26 mouse cellular contexts compared by ENCODE assay signal in genomic region chr6:108258631-108259030, GRCm38 (mm10). TPM values are rescaled to one million over a fixed set of nuclear protein-coding genes. Genes with fewer than 3 reads are reported as not detected.
A peak's percentile ranks its signal among the peaks of the same experiment; 100 is the strongest.
DNase-seq lines count a peak whose midpoint lies in the region; ATAC-seq and TF ChIP-seq lines count a peak whose summit lies in the region.
"Had no signal": no experiment of that assay in that cellular context is flagged by ENCODE, and none has a peak within 500 bp of the region (broad histone marks: within the 10 kb centered on the region; RNA-seq: fewer than 3 reads in every experiment).

No protein-coding gene starts in this region.

- no peak for ATAC-seq in forebrain, postnatal 0 days
- ATAC-seq in hindbrain, embryonic 16.5 days, result no peak
- ATAC-seq: activated CD4-positive, CD25-positive, alpha-beta regulatory T cell, adult 4 months; forebrain, embryonic 14.5 days; hindbrain, postnatal 0 days; inflammation-experienced regulatory T-cells, adult 6 months; intestine, embryonic 16.5 days; Patski had no signal

- no peaks in the 10 kb centered on the region for H3K27me3 ChIP-seq in forebrain, embryonic 10.5 days (ENCODE audit: poor library complexity, severe bottlenecking)
- no peaks in the 10 kb centered on the region for H3K27me3 ChIP-seq in forebrain, postnatal 0 days (ENCODE audit: insufficient read depth, low read length)
- H3K27me3 ChIP-seq in hindbrain, embryonic 10.5 days (ENCODE audit: insufficient read depth, poor library complexity, severe bottlenecking), result no peaks in the 10 kb centered on the region
- no peaks in the 10 kb centered on the region for H3K27me3 ChIP-seq in hindbrain, embryonic 16.5 days (replicated peaks; ENCODE audit: control insufficient read depth, insufficient read depth, low read length)
- H3K27me3 ChIP-seq in CH12.LX (replicated peaks), result no peaks in the 10 kb centered on the region
- H3K27me3 ChIP-seq: heart, embryonic 12.5 days; hindbrain, embryonic 13.5 days; Patski had no signal

- TF ChIP-seq POLR2A in CH12.LX (IDR thresholded peaks at IDR 0.05; ENCODE audit: low read depth, low read length), result no peak

- peaks cover 52% of the 10 kb centered on the region for H3K4me1 ChIP-seq in forebrain, embryonic 10.5 days
- no peaks in the 10 kb centered on the region for H3K4me1 ChIP-seq in forebrain, postnatal 0 days (ENCODE audit: insufficient read depth)
- H3K4me1 ChIP-seq in hindbrain, embryonic 10.5 days (replicated peaks), result peaks cover 34% of the 10 kb centered on the region
- no peaks in the 10 kb centered on the region for H3K4me1 ChIP-seq in hindbrain, embryonic 16.5 days (ENCODE audit: control insufficient read depth, insufficient read depth, low read depth, low read length)
- H3K4me1 ChIP-seq in CH12.LX (ENCODE audit: control insufficient read depth in 1 of 2, insufficient read depth in 2 of 2), result peaks cover 13 to 74% of the 10 kb centered on the region in 2 experiments; a peak in 3 of 4 replicates
- H3K4me1 ChIP-seq in ES-E14 (ENCODE audit: control insufficient read depth in 2 of 2, insufficient read depth in 2 of 2, low read length in 2 of 2, poor library complexity in 1 of 2), result peaks cover 5 to 13% of the 10 kb centered on the region in 2 experiments; a peak in 2 of 4 replicates
- H3K4me1 ChIP-seq: hindbrain, embryonic 13.5 days had no signal

- intact Hi-C loops in left cerebral cortex, postnatal 10 days (cut with DNase I), result no loop called here

- H3K79me2 ChIP-seq in CH12.LX (replicated peaks; ENCODE audit: control insufficient read depth, extremely low read depth, insufficient read depth, poor library complexity, severe bottlenecking), result peaks cover 49% of the 10 kb centered on the region

- no peaks in the 10 kb centered on the region for H3K9me3 ChIP-seq in forebrain, embryonic 10.5 days
- H3K9me3 ChIP-seq in forebrain, postnatal 0 days (ENCODE audit: low read length), result no peaks in the 10 kb centered on the region
- no peaks in the 10 kb centered on the region for H3K9me3 ChIP-seq in hindbrain, embryonic 10.5 days
- no peaks in the 10 kb centered on the region for H3K9me3 ChIP-seq in hindbrain, embryonic 16.5 days (ENCODE audit: control insufficient read depth, low read length)
- H3K9me3 ChIP-seq in CH12.LX (replicated peaks; ENCODE audit: low read length) (no peaks in the 10 kb centered on the region), ES-E14 (ENCODE audit: control insufficient read depth, insufficient read depth, low read depth, low read length) (no peaks in the 10 kb centered on the region)
- H3K9me3 ChIP-seq: G1E; heart, embryonic 12.5 days; hindbrain, embryonic 13.5 days had no signal

- no peak overlapping the region for H3K9ac ChIP-seq in forebrain, postnatal 0 days
- H3K9ac ChIP-seq in hindbrain, embryonic 16.5 days (ENCODE audit: low read depth, low read length), result no peak overlapping the region
- H3K9ac ChIP-seq in CH12.LX (ENCODE audit: insufficient read depth, low read depth), result no peak overlapping the region
- H3K9ac ChIP-seq in ES-E14 (ENCODE audit: insufficient read depth, low read depth, low read length, poor library complexity, severe bottlenecking), result no peak overlapping the region
- H3K9ac ChIP-seq: heart, embryonic 12.5 days; hindbrain, embryonic 13.5 days had no signal

- TF ChIP-seq CTCF in forebrain, postnatal 0 days (IDR thresholded peaks at IDR 0.05; ENCODE audit: low read depth), result no peak
- no peak for TF ChIP-seq CTCF in CH12.LX (conservative IDR thresholded peaks at IDR 0.05 in 1 of 2, IDR thresholded peaks at IDR 0.05 in 1 of 2; ENCODE audit: low read depth in 2 of 2, low read length in 2 of 2)

- no peak for TF ChIP-seq RAD21 in CH12.LX (IDR thresholded peaks at IDR 0.05; ENCODE audit: low read depth, low read length)

- no peak overlapping the region for H3K4me3 ChIP-seq in forebrain, embryonic 10.5 days
- no peak overlapping the region for H3K4me3 ChIP-seq in forebrain, postnatal 0 days (ENCODE audit: low read depth, low read length)
- no peak overlapping the region for H3K4me3 ChIP-seq in hindbrain, embryonic 10.5 days
- no peak overlapping the region for H3K4me3 ChIP-seq in hindbrain, embryonic 16.5 days (ENCODE audit: low read length)
- H3K4me3 ChIP-seq in CH12.LX (replicated peaks in 1 of 3; ENCODE audit: low read depth in 2 of 3, low read length in 2 of 3, poor library complexity in 1 of 3), result no peak overlapping the region
- H3K4me3 ChIP-seq in ES-E14 (ENCODE audit: insufficient read depth in 1 of 2, low read depth in 1 of 2, low read length in 2 of 2, poor library complexity in 1 of 2, severe bottlenecking in 1 of 2), result no peak overlapping the region
- H3K4me3 ChIP-seq: heart, embryonic 12.5 days; hindbrain, embryonic 13.5 days had no signal

- TF ChIP-seq EP300 in CH12.LX (IDR thresholded peaks at IDR 0.05; ENCODE audit: low read length), result no peak

- dilution Hi-C loops in CH12.LX (cut with MboI; ENCODE audit: extremely low pct_ligation_motif_present, extremely low pct_unique_long_range_greater_than_20kb, low sequenced_read_pairs), result no loop called here

- no peak overlapping the region for H3K4me2 ChIP-seq in forebrain, postnatal 0 days (ENCODE audit: low read depth)
- no peak overlapping the region for H3K4me2 ChIP-seq in hindbrain, embryonic 16.5 days (ENCODE audit: low read length)
- H3K4me2 ChIP-seq in CH12.LX (ENCODE audit: insufficient read depth, low read depth, poor library complexity, severe bottlenecking), result peak overlapping the region; percentile 66
- H3K4me2 ChIP-seq: heart, embryonic 12.5 days; hindbrain, embryonic 13.5 days had no signal

- H3K27ac ChIP-seq in forebrain, embryonic 10.5 days, result peak overlapping the region; percentile 35; the same call in 1 of the 2 replicates
- H3K27ac ChIP-seq in forebrain, postnatal 0 days (ENCODE audit: low read depth, low read length), result no peak overlapping the region
- peak overlapping the region; percentile 23; the same call in 1 of the 2 replicates for H3K27ac ChIP-seq in hindbrain, embryonic 10.5 days
- H3K27ac ChIP-seq in hindbrain, embryonic 16.5 days (ENCODE audit: low read depth, low read length), result no peak overlapping the region
- H3K27ac ChIP-seq in CH12.LX (ENCODE audit: insufficient read depth, low read depth) (no peak overlapping the region), ES-E14 (ENCODE audit: insufficient read depth, low read depth, low read length, poor library complexity, severe bottlenecking) (no peak overlapping the region)
- H3K27ac ChIP-seq: hindbrain, embryonic 13.5 days; hindbrain, postnatal 0 days had no signal

- no peak for DNase-seq in forebrain, embryonic 10.5 days (ENCODE audit: extremely low spot score, low spot score)
- no peak for DNase-seq in forebrain, postnatal 0 days
- DNase-seq in hindbrain, embryonic 10.5 days (ENCODE audit: low spot score), result no peak
- no peak for DNase-seq in CH12.LX (ENCODE audit: extremely low read depth)
- peak; percentile 22 for DNase-seq in ES-E14 (ENCODE audit: low read depth, low spot score)
- no peak for DNase-seq in left cerebral cortex, postnatal 10 days (ENCODE audit: extremely low spot score in 1 of 2, low spot score in 2 of 2)
- no peak for DNase-seq in layer of hippocampus, postnatal 10 days (ENCODE audit: low spot score in 2 of 2)
- DNase-seq: adrenal gland, adult 8-10 months; adrenal gland, postnatal 25 days; cerebellum, adult 11-12 months; cerebellum, adult 8-10 months; cerebellum, postnatal 10 days; gastrocnemius, postnatal 10 days; gastrocnemius, postnatal 36 days; heart, postnatal 14 days; kidney, adult 18-20 months had no signal

- in situ Hi-C loops in CH12.LX (cut with MboI; ENCODE audit: low pct_ligation_motif_present, low pct_unique_long_range_greater_than_20kb, low sequenced_read_pairs) (no loop called here), ES-E14 (cut with MboI; ENCODE audit: low sequenced_read_pairs in 2 of 2, unreplicated experiment in 2 of 2) (no loop called here)

- WGBS in forebrain, embryonic 10.5 days, result 44% methylated on average over 2 of the region's 2 CpGs
- WGBS in forebrain, postnatal 0 days, result 60% methylated on average over 2 of the region's 2 CpGs
- WGBS in hindbrain, embryonic 10.5 days, result 26% methylated on average over 2 of the region's 2 CpGs
- WGBS in hindbrain, embryonic 16.5 days, result 53% methylated on average over 2 of the region's 2 CpGs

- H3K36me3 ChIP-seq in forebrain, embryonic 10.5 days (replicated peaks), result no peaks in the 10 kb centered on the region
- H3K36me3 ChIP-seq in forebrain, postnatal 0 days (ENCODE audit: insufficient read depth), result no peaks in the 10 kb centered on the region
- no peaks in the 10 kb centered on the region for H3K36me3 ChIP-seq in hindbrain, embryonic 10.5 days
- no peaks in the 10 kb centered on the region for H3K36me3 ChIP-seq in hindbrain, embryonic 16.5 days (ENCODE audit: control insufficient read depth, insufficient read depth, low read length)
- H3K36me3 ChIP-seq in CH12.LX (replicated peaks in 1 of 2; ENCODE audit: control insufficient read depth in 1 of 2, insufficient read depth in 1 of 2, low read length in 1 of 2), result peaks cover 0 to 40% of the 10 kb centered on the region in 2 experiments
- H3K36me3 ChIP-seq in ES-E14 (ENCODE audit: control insufficient read depth, insufficient read depth, low read length, poor library complexity, severe bottlenecking), result no peaks in the 10 kb centered on the region
- H3K36me3 ChIP-seq: heart, embryonic 12.5 days; hindbrain, embryonic 13.5 days had no signal

TF ChIP-seq in CH12.LX, 34 proteins besides CTCF, POLR2A, EP300 and RAD21:
- TF ChIP-seq CHD1 (IDR thresholded peaks at IDR 0.05; ENCODE audit: low read depth, low read length) (no peak), TCF12 (IDR thresholded peaks at IDR 0.05; ENCODE audit: low read depth, low read length) (no peak)

TF ChIP-seq in ES-E14, 5 proteins besides CTCF, POLR2A, EP300 and RAD21:
- TF ChIP-seq MAFK (IDR thresholded peaks at IDR 0.05; ENCODE audit: insufficient read depth, low read depth, low read length) (no peak), CHD2 (IDR thresholded peaks at IDR 0.05; ENCODE audit: low read depth, low read length) (no peak), ZNF384 (IDR thresholded peaks at IDR 0.05; ENCODE audit: low read depth, low read length) (no peak), ZC3H11A (IDR thresholded peaks at IDR 0.05; ENCODE audit: borderline replicate concordance, low read depth, low read length) (no peak), HCFC1 (IDR thresholded peaks at IDR 0.05; ENCODE audit: borderline replicate concordance, insufficient read depth, low read length) (no peak)

RNA-seq across cellular contexts. Expression of gene Itpr1, which starts 45.7 kb away (rescaled TPM):
- 11.6 and 11.9 TPM in 2 replicates for polyA plus RNA-seq in forebrain, embryonic 10.5 days (2016; fragmentation: Nextera tagmentation; extraction: Ambion mirVana)
- 39.6 and 46.7 TPM in 2 replicates for total RNA-seq in forebrain, postnatal 0 days (2014; rRNA removed)
- 4.0 and 5.5 TPM in 2 replicates for polyA plus RNA-seq in forebrain, postnatal 0 days (2015; fragmentation: Nextera tagmentation; extraction: Ambion mirVana)
- 6.9 and 9.3 TPM in 2 replicates for polyA plus RNA-seq in hindbrain, embryonic 10.5 days (2016; fragmentation: Nextera tagmentation; extraction: Ambion mirVana)
- polyA plus RNA-seq in hindbrain, embryonic 16.5 days (2015; fragmentation: Nextera tagmentation; extraction: Ambion mirVana), result 5.4 and 5.6 TPM in 2 replicates
- 73.1 and 78.2 TPM in 2 replicates for total RNA-seq in CH12.LX (2012; rRNA removed)
- total RNA-seq in CH12.LX (2014; rRNA removed), result 42.8 and 48.2 TPM in 2 replicates
- 53.4 and 54.5 TPM in 2 replicates for polyA plus RNA-seq in CH12.LX (2012; ENCODE audit: insufficient read length, low read depth)
- total RNA-seq in ES-E14 (2012; rRNA removed), result 52.8 and 87.9 TPM in 2 replicates
- 10 to 100 TPM; 88.2 to 89.7 TPM for total RNA-seq in left cerebral cortex, postnatal 10 days (2021)
- 10 to 100 TPM; 79.2 to 94.8 TPM for total RNA-seq in layer of hippocampus, postnatal 10 days (2021)

Comparison
In these comparisons a context has a peak if more than half of its experiments do, and no peak if none do; other contexts are left out.
1. H3K27ac ChIP-seq: peak in forebrain, embryonic 10.5 days (single experiment) and hindbrain, embryonic 10.5 days (single experiment); none in forebrain, postnatal 0 days (single experiment), hindbrain, embryonic 16.5 days (single experiment), CH12.LX (single experiment) and ES-E14 (single experiment).